Mouse (Mus musculus) mature B cell (primary cell): Measurements from ENCODE around the gene Rsu1.

ENCODE experiments used
- in situ Hi-C: fragments of 300-500 bp; cut with MboI; formaldehyde crosslinking; loops from 2 replicates; pipeline ENCODE4 v1.14.3; 2019

Gene Rsu1

DNA sequence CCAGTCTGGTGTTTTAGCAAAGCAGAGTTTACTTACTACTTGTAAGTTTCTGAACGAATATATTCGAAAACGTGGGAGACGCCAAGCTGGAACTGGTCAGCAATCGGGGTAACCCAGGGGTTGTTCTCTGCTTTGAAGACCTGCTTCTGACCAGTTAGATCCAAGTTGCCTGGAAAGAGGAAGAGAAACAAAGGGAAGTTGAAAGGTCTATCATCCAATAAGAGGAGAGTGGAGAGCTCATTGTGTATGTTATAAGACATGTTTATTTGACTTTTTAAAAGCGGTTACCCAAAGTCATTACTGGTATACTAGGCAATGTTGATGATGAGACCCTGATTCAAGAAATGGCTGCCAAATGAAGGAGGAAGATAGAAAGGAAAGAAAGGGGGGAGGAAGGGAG lies 101.3 kb downstream of the Rsu1 start:
- in situ Hi-C loops = no loop called here

DNA sequence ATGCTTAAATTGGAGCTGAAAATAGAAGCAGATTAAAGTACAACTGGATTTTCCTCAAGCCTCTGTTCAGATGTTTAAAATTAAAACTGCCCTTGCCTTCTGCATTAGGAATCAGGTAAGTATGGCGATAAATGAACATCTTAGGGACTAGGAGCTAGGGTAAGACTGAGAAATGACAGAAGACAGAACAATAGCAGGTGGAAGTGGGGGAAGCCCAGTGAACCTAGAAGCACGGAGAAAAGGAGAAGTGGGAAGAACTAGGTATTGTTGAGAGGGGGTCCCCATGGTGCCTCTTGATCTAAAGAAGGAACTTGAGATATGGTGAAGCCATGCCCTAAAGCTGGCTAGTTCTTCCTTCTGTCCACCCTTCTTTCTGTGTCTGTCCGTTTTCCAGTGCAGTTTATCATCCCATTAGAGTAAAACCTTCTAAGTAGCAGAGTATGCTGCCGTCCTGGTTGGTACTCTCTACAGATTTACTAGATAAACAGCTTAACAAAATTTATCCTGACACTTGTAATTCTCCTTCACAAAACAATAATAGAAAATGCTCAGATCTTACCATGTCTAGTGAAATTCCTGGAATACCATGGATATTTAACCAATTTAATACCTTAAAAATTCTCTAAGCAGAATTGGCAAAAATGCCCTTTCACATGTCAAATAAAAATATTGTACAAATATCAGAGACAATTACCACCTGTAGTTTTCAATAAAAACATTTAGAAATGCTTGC lies 101.9 kb downstream of the Rsu1 start:
- in situ Hi-C loops = no loop called here

DNA sequence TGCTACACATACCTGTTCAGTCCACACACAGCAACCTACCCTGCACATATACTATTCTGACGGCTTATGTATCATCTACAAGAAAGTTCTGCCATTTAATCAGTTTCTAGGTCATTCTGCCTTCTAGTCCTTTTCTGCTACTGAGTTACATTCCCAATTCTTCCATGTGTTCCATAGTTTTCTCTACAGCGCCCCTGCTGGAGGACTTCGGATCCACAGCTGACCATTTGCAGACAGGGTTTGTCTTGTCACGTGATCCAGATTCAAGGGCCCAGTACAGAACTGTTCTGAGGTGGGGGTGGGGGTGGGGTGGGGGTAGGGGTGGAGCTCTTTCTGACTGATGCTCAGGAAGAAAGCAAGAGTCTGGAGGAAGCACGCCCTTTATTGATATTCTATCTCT lies 102.5 kb downstream of the Rsu1 start:
- in situ Hi-C loops = no loop called here

DNA sequence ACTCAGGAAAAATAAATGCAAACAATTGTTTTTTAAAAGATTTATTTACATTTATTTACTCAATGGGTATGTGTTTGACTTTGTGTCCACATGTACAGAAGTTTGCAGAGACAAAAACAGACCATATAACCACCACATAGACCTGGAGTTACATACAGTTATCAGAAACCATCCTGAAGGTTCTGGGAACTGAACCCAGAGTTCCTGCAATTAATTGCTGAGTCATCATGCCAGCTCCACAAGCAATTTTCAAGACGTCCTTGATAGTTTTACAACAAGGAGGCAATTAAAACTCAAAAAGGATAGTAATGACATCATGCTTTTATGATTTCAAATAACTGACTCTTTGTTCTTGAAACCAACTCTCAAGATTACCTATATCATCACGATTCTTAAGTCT lies 109.5 kb downstream of the Rsu1 start:
- in situ Hi-C loops = no loop called here

DNA sequence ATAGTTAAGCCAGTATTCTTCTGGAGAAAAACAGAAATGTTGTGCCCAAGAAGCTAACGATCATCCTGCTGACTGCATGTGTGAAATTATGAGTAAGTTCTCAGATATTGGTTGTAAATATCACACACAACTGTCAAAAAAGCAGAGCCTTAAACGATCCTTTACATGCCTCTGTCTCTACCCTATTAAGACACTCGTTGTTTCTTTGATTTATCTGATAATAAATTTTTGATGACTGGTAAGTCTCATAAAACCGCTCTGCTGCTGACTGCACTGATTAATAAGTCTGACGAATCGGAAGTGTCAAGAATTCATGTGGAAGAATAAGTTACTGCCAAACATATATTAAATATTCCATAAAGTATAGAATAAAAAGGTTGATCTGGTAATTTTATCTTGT lies 126.0 kb downstream of the Rsu1 start:
- in situ Hi-C loops = no loop called here

DNA sequence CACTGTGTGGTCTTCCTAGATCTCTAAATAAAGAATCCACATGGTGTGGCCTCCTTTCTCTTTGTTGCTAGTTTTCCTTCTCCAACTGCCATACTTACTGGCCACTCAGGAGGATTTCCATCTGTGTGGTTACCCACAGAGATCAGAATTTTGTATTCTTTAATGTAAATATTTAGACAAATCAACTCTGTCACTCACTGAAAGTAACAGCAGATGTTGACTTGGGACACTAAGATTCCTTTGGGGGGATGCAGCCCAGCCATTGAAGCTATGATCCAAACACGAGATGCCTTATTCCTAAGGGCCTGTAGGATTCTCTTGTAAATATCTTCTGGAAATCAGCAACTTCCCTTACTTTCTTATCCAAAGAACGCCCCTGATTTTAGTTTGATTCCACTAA lies 136.3 kb downstream of the Rsu1 start:
- in situ Hi-C loops = no loop called here

DNA sequence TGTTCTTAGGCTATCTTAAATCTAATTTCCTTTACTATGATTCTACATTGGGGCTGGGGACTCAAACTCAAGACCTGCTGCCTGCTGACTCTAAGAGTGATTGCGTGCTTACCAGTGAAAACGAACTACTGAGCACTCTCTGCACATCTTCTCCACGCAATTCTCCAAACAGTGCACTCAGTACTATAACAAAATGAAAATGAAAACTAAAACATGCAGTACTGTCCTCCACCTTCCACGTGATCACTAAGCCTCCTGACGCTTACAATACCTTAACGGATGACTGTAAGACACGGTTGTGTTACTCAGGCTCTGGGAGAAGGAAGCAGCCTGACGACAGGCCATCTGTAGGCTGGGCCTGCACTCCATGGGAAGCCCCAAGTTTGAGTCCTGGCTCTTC lies 138.4 kb downstream of the Rsu1 start:
- in situ Hi-C loops = no loop called here

DNA sequence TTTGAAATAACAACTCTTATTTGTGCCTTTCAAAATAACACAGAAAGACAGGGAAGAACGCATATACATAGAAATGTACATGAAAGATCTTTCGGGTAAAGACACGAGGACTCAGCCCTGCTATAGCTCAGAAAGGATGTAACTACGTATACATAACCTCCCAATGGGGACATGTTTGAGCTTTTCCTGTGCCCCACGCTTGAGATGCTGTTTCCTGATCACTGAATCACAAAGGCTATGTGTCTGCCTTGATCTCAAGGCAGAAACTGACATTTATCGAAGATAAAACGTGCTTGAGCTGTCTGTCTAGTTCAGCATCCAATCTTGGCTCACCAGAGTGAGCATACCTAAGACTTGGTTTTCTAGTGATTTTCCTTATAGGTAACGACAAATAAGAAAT lies 138.8 kb downstream of the Rsu1 start:
- in situ Hi-C loops = no loop called here

DNA sequence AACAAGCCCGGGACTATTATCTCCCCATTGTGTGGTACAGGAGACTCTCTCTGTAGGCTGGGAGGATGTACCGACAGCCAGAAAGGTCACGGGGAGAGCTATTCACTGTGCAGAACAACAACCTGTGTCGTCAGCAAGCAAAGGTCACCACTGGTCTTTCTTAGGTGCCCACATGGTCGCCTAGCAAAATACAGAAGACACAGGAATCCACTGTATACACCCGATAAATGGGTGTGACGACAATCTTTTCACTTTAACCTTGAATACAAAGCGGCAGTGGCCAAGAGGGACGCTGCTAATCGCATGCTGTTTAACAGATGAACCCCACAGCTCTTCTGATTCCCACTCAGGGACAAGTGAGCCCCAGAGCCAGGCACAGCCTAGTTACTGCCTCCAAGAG lies 141.4 kb downstream of the Rsu1 start:
- in situ Hi-C loops = no loop called here

DNA sequence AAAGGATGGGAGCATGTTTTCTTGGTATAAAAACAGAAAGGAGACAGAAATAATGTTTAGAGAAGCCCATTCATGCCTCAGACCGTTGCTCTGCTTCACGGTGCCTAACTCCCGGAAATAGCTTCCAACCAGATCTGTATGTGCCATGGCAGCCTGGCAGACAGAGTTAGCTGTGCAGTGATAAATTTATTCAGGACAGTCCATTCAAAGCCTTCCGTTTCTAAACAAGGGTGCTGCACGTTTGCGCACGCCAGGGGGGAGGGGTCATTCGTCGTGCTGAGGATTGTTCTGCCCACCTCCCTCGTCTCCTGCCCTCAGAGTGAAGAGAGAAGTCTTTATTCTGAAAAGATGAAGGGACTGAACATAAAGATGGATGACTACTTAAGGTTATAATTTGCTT lies 141.9 kb downstream of the Rsu1 start:
- in situ Hi-C loops = no loop called here

DNA sequence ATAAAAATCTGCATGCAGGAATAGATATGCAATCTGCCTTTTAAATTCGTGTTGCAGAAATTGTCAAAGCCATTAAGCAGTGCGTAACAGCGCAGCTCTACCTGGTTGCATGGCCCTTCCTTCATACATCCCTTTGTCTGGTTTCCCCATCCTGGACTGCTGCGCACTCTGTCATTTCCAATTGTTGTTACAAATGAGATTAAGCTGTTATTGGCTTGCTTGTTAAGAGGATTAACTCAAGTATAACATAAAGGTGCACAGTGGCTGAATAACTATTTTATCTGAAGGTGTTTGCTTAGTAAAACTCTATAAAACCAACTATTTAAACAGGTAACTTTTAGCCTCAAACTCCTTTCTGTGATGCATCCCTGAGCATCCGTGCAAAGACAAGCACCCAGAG lies 150.8 kb downstream of the Rsu1 start:
- in situ Hi-C loops = no loop called here

DNA sequence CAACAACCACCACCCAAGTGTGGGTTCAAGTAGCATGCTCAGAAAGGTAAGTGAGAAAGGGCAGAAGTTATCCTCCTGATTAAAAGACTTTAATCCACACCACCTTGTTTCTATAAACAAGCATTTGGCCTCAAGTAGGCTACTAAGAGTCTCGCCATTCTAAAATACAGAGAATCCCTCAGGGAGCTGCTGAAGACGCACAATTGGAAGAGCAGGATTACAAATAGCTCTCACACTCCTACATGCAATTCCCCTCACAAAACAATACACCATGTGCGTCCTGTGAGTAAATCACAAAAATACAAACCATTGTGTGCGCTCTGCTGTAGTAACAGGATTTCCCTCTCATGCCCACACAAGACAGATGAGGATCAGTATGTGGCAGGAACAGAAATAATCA lies 153.3 kb downstream of the Rsu1 start:
- in situ Hi-C loops = no loop called here

DNA sequence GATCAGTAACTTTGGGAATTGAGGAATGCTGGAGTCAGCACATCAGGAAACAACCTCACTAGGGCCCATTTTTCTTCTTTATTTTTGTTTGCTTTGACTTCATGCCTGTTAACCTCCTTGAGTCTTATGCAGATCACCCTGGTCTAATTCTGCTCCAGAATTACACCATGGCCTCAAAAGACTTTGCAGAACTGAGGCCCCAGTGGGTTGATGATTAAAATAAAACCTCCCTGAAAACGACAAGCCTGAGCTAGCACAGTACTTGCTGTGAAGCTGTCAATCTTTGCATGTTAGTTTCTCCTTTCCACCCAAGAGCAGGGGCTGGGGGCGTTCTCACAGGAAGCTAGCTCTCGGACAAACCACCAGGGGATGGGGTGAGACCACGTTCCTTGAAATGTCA lies 164.7 kb downstream of the Rsu1 start:
- in situ Hi-C loops = no loop called here

DNA sequence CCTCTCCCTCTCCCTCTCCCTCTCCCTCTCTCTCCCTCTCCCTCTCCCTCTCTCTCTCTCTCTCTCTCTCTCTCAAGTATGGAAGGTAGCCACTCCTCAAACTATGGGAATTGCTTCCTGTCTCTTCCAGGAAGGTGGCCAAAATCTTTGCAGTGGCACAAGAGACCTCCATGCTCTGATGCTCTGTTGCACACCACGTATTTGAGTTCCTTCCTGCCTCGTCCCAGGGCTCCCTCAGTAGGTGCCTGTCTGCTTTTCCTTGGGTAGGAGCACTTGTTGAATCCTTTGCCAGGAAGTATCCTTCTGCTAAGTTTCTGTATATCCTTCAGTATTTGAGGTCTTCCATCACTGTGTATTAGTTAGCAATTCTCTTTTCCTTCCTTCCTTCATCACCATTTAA lies 166.8 kb downstream of the Rsu1 start:
- in situ Hi-C loops = no loop called here

DNA sequence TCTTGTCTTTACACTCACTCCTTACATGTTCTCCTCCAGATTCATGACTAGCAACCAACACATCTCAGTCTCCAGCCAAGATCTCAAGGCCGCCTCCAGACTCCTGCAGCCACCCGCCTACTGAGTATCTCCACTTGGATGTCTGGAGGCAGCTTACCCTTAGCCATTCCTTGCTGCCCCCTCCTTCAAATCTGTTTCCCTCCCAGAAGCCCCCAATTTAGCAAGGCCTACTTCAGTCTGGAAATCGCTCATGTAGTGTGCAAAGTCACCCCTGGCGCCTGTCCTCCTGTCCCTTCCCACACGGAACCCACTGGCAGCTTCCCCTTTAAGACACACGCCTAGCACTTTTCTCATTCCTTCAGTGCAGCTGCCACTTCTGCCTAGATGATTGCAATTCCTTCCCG lies 167.4 kb downstream of the Rsu1 start:
- in situ Hi-C loops = no loop called here

DNA sequence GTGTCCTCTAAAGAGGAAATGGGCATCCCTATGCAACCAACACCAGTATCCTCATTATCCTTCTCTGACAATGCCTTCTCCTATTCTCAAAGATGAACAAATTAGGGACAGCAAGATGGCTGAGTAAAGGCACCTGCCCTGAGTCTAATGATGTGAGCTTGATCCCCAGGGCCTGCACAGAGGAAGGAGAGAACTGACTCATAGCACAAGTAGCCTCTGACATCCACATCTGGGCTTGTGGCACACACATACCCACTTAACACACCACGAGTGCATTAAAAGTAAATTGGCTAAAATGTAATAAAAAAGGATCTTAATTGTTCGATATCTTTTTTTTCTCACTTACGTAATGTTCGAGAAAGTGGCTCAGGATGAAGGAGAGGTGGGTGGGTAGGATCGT lies 177.2 kb downstream of the Rsu1 start:
- in situ Hi-C loops = no loop called here

DNA sequence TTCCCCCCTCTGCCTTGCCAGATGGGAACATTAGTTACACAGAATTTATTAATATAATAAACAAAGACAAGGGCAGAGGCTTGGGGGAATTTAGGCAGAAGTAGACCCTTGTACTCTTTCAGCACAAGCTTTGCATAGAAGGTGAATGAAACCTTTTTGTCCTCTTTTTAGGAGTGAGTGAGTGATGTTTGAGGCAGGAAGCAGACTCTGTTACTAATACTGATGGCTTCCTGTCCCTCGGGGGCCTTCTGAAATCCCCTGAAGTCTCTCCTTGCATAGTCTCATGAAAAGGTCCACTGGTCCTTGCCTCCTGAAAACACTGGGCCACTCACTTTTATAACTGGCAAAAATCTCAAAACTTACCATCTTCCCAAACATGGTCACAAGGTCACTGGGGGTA lies 177.6 kb downstream of the Rsu1 start:
- in situ Hi-C loops = no loop called here

DNA sequence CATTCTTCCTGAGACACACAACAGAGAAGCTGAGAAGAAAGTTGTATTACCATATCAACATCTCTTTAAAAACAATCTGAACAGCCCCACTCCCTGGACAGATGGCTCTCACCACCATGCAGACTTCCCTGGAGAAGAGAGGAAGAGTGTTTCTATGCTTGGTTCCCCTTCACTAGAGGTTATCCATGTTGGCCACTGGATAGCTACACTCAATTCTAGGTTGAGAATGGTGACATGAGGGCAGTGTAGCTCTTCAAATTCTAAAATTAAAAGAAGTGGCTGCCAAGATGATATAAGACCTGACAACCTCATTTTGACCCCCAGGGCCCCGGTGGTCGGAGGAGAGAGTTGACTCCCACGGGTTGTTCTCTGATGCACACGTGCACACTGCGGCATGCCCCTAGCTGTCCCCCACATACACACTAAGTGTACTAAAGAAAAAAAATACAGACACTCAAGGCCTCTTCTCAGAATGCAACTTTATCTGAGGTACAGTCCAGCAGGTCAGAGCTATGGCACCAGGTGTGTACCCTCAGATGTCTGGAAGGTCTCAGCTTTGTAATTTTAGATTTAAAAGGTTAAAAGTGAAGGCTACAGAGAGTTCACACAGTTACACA lies 179.7 kb downstream of the Rsu1 start:
- in situ Hi-C loops = no loop called here

DNA sequence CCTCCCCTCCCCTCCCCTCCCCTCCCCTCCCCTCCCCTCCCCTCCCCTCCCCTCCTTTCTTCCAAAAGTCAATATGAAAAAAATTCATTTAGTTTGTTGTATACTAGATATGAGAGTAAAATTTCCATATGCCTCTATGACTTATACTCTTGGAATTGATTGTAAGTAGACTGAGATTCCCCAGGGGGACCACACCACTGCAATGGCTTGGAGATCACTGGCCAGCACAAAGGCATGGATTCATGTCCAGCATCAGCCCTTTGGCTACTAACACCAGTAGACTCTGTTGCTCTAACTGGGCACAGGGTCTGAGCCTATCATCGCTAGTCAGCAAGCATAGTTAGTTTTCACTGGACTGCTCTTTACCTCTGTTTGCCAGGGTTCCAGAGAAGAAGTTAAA lies 180.4 kb downstream of the Rsu1 start:
- in situ Hi-C loops = no loop called here

DNA sequence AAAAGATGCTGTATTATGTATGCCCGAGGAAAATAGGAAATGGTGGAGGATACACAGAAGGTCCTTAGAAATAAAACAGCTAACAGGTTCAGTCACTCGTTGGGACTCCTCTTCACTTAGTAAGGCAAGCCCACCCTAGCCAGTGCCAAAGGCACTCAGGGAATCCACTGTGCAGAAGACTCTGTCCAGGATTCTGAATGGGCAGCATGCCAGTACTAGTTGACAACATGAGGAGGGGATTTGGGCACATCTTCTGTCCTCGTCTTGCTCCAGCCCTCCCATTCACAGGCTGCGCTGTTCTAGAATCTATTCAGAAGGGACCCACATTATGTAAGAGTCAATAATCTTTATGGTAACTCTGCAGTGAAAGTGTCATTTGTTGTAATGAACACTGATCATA lies 181.4 kb downstream of the Rsu1 start:
- in situ Hi-C loops = no loop called here

DNA sequence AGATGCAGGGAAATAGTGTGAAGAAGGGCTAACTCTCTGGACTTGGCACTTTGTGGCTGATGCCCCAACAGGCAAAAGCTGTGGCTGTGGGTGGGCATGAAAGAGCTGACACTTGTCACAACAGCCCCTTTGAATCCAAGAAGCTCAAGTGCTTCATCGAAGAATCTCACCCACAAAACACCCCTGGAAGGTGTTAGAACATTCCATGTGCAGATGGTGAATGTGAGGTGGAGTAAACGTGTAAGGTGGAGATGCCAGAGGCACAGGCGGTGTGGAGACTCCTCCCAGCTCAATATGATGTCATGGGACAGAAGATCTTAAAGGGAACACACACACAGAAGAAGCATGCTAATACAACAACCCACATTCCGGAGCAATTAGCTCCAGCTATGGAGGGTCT lies 182.9 kb downstream of the Rsu1 start:
- in situ Hi-C loops = no loop called here

DNA sequence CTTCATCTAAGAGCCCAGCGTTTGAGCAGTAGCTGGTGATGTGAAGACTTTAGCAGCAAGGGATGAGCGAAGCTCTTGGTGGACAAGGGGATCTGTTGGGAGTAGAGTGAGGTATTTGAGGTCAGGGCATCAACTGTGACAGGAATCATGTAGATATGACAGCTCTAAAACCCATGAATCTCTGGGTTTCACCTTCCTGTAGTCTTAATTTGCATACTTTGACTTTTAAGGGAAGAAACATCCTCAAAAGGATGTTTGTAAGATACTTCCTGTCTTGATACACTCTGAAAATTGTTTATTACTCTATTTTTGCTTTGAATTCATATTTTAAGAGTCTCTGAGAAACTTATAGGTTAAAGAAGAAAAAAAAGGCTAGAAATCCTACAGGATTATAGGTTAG lies 183.4 kb downstream of the Rsu1 start:
- in situ Hi-C loops = no loop called here

DNA sequence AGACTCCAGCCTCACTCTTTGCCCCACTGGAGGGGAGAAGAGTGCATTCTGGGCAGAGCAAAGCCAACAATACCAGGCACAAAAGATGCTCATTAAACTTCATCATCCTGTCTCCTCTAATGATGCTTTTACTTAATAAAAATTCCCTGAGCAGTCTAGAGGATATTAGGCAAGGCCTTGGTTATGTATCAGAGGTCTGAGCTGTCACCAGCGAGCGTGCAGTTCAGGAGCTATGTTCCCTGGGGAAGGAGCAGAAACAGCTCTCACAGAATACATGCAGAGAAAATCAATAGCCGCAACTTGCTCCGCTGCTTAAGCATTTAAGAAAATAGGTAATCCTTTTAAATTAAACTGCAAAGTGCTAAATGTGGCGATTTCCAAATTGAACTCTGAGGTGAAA lies 187.0 kb downstream of the Rsu1 start:
- in situ Hi-C loops = no loop called here

DNA sequence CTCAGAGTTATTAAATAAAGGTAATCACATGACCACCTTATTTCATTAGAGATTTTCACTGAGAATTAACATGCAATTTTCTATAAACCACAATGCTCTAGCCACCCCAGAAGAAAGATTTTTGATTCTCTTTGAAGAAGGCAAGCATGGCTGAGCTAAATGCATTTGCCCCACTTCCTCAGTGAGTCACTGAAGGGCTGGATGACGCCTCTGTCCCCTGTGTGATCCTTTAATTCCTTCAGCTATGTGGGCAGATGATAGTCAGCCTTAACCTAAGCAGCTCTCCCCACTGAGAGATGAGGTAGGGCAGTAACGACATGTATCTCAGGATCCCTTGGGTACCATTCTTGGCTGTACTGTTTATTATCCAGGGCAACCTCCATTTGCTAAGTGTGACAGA lies 190.7 kb downstream of the Rsu1 start:
- in situ Hi-C loops = no loop called here
